Mouse (Mus musculus) lung, postnatal 0 days (tissue): ENCODE measurements around the gene B020004J07Rik. TPM values are rescaled to one million over a fixed set of nuclear protein-coding genes. Genes with fewer than 3 reads are reported as not detected.

Source experiments
- ATAC-seq: fragments of 200-750 bp; cut with Nextera tagmentation; 2 replicates; pipeline ENCODE4 v1.8.0; 2017; ENCODE audit warnings: moderate library complexity
- DNase-seq: peaks from one replicate; pipeline ENCODE4 v3.0.0-alpha.2; 2016; ENCODE audit warnings: low spot score
- H3K27ac ChIP-seq: fragments of 300-500 bp; sonication (generic); 2 replicates; pipeline ENCODE4 v1.5.1; 2014; ENCODE audit warnings: antibody characterized with exemption, mild to moderate bottlenecking, low read length, mixed read lengths
- H3K27me3 ChIP-seq: fragments of 300-500 bp; sonication (generic); replicated peaks from 2 replicates; pipeline ENCODE4 v1.6.1; 2014; ENCODE audit warnings: low read length, mixed read lengths; ENCODE audit not compliant: insufficient read depth
- H3K36me3 ChIP-seq: fragments of 300-500 bp; sonication (generic); 2 replicates; pipeline ENCODE4 v1.6.1; 2014; ENCODE audit warnings: low read length, mixed read lengths; ENCODE audit not compliant: insufficient read depth
- H3K4me1 ChIP-seq: fragments of 300-500 bp; sonication (generic); 2 replicates; pipeline ENCODE4 v1.6.1; 2014; ENCODE audit warnings: antibody characterized with exemption, low read depth, low read length, mixed read lengths; ENCODE audit not compliant: insufficient read depth
- H3K4me2 ChIP-seq: fragments of 300-500 bp; sonication (generic); replicated peaks from 2 replicates; pipeline ENCODE4 v1.6.1; 2014; ENCODE audit warnings: low read depth, mild to moderate bottlenecking, low read length, moderate library complexity, mixed read lengths
- H3K4me3 ChIP-seq: fragments of 300-500 bp; sonication (generic); 2 replicates; pipeline ENCODE4 v1.5.1; 2014; ENCODE audit warnings: low read depth, low read length
- H3K9ac ChIP-seq: fragments of 300-500 bp; sonication (generic); replicated peaks from 2 replicates; pipeline ENCODE4 v1.6.1; 2014; ENCODE audit warnings: low read depth, mild to moderate bottlenecking
- H3K9me3 ChIP-seq: fragments of 300-500 bp; sonication (generic); 2 replicates; pipeline ENCODE4 v1.6.1; 2016; ENCODE audit warnings: low read length, mixed read lengths
- CTCF ChIP-seq: IDR thresholded peaks from 2 replicates; pipeline ENCODE4 v1.5.1; 2016; ENCODE audit warnings: antibody characterized with exemption, mild to moderate bottlenecking
- EP300 ChIP-seq: IDR thresholded peaks from 2 replicates; pipeline ENCODE4 v1.6.1; 2016; ENCODE audit warnings: antibody characterized with exemption, mild to moderate bottlenecking, control low read depth
- WGBS: fragments of 180-500 bp; shearing (Covaris S2); extraction: QIAGEN DNeasy Blood & Tissue Kit; methylation state at CpG from one replicate; pipeline ENCODE4 v1.1.7; 2014; 5-methylcytosine and 5-hydroxymethylcytosine counted together
- polyA plus RNA-seq: library from polyadenylated mRNA; unstranded; fragments of >200 nt; fragmentation: Nextera tagmentation; extraction: Ambion mirVana; gene quantifications from 2 replicates; pipeline ENCODE4 v1.2.1, GENCODE M21; 2015

Gene B020004J07Rik
- polyA plus RNA-seq, 1 experiment from 2014 or later: not detected

DNA sequence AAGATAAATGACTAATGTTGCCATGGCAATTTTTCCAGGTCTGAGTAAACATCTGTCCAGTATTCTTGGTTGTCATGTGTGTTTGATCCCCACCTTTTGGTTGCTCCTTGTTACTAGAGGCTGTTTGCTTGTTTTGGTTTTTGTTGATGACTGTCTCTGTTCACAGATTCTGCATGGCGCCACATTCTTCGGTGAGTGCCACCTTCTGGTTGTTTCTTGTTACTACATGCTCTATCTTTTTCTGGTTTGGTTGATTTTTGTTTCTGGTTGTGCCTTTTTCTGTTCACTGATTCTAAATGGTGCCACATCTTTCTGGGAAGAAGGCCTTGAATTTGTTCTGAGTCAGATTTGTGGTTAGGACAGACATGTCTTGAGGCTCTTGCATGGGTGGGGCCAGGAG is 7.1 kb upstream of the B020004J07Rik start:
- Histone ChIP-seq H3K4me1 (no peaks in the 10 kb centered on the region), H3K36me3 (no peaks in the 10 kb centered on the region), H3K27ac (no peak overlapping the region), H3K4me3 (no peak overlapping the region), H3K4me2 (no peak overlapping the region), H3K9me3 (0 out of 2 replicates have a peak, but pooled peaks cover 3% of the 10 kb centered on the region), H3K27me3 (no peaks in the 10 kb centered on the region), H3K9ac (no peak overlapping the region)
- WGBS: 60% methylated on average over 2 of the region's 2 CpGs
- ATAC-seq: no peak
- DNase-seq: no peak
- TF ChIP-seq EP300 (no peak), CTCF (no peak)

Other genes with a start within 250 kb of the B020004J07Rik start
- gene Leprot, start 196.3 kb downstream of the B020004J07Rik start, polyA plus RNA-seq: 144 TPM in 2 replicates
- 13.4 and 13.9 TPM in 2 replicates for gene Lepr, start 126.6 kb downstream of the B020004J07Rik start, polyA plus RNA-seq
- gene C130073F10Rik, start 49.8 kb upstream of the B020004J07Rik start, polyA plus RNA-seq: not detected in 2 replicates
- not detected in 2 replicates for gene Gm12800, start 65.1 kb upstream of the B020004J07Rik start, polyA plus RNA-seq
- not detected in 2 replicates for gene Gm12794, start 96.4 kb upstream of the B020004J07Rik start, polyA plus RNA-seq
- not detected in 2 replicates for gene Gm12790, start 137.0 kb upstream of the B020004J07Rik start, polyA plus RNA-seq
- gene Gm12789, start 142.6 kb upstream of the B020004J07Rik start, polyA plus RNA-seq: not detected in 2 replicates
- 42.1 and 44.5 TPM in 2 replicates for gene Pde4b, start 243.5 kb upstream of the B020004J07Rik start, polyA plus RNA-seq